Mouse (Mus musculus) adrenal gland, adult (tissue): ENCODE measurements around the gene Rrp9.

ENCODE experiments used
- DNase-seq, 2 experiments: peaks; one replicate each; pipeline ENCODE4 v3.0.0; 2022 to 2023; ENCODE audit warnings: low spot score in 1 of 2; ENCODE audit not compliant: inconsistent age in 2 of 2

Rrp9 gene

GRCm38 (mm10) chr9:106456325-106457162 lies 19.2 kb upstream of the Rrp9 start:
- no peak for DNase-seq

GRCm38 (mm10) chr9:106457163-106457559 lies 18.6 kb upstream of the Rrp9 start:
- no peak for DNase-seq

GRCm38 (mm10) chr9:106457920-106458319 lies 17.8 kb upstream of the Rrp9 start:
- no peak for DNase-seq

GRCm38 (mm10) chr9:106459946-106460345 lies 15.8 kb upstream of the Rrp9 start:
- no peak for DNase-seq

DNA sequence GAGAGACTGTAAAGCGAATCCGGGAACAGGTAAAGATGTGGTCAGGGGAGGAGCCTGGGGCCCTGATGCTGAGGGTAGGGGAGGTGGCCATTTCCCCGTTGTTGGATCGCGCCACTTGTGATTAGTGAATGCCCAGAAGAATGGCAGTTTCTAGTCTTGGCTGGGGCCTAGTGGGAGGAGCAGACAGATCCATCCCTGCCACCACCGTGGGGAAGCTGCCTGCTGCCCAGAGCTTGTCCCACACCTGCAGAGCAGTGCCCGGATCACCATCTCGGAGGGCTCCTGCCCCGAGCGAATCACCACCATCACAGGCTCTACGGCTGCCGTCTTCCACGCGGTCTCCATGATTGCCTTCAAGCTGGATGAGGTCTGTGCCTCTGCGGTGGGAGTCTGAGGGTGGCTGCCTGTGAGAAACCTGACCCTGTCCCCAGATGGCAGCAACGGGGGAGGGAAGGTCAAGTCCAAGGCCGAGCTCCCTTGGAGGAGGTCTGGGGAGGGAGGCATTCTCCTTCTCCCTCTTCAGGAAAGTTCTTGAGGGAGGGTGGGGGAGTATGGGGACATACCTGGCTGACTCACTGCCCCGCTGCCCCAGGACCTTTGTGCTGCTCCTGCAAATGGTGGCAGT lies 15.2 kb upstream of the Rrp9 start:
- no peak for DNase-seq

- no peak for DNase-seq
Measured at GRCm38 (mm10) chr9:106461026-106461415, 14.7 kb upstream of the Rrp9 start.

DNA sequence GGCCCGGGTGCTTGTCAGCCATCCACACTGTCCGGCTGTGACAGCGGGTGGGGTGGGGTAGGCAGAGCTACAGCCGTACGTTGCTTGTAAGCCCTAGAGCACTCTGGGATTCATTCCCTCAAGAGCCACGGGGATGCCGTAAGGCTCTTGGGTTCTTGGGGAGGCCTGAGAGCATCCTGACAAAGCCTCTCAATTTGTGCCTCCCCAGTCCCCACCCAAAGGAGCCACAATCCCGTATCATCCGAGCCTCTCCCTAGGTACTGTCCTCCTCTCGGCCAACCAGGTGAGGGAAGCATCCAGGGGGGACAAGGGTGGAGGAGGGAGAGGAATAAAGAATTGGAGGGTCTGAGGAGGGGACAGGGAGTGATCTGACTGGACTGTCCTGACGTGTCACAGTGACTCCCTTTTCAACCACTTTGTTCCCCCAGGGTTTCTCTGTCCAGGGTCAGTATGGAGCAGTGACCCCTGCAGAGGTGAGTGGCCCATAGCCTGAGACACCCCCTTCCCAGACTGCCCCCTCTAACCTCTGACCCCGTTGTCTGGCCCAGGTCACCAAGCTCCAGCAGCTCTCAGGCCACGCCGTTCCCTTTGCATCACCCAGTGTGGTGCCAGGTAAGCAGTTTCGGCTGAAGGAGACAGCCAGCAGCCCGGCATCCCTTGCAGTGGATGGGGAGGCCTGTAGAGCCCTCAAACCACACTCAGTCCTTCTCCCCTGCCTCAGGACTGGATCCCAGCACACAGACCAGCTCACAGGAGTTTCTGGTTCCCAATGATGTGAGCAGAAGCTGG lies 13.9 kb upstream of the Rrp9 start:
- no peak for DNase-seq

GRCm38 (mm10) chr9:106462430-106462800 lies 13.3 kb upstream of the Rrp9 start:
- no peak for DNase-seq

- no peak for DNase-seq
Measured at GRCm38 (mm10) chr9:106463122-106464063, 12.4 kb upstream of the Rrp9 start.

DNA sequence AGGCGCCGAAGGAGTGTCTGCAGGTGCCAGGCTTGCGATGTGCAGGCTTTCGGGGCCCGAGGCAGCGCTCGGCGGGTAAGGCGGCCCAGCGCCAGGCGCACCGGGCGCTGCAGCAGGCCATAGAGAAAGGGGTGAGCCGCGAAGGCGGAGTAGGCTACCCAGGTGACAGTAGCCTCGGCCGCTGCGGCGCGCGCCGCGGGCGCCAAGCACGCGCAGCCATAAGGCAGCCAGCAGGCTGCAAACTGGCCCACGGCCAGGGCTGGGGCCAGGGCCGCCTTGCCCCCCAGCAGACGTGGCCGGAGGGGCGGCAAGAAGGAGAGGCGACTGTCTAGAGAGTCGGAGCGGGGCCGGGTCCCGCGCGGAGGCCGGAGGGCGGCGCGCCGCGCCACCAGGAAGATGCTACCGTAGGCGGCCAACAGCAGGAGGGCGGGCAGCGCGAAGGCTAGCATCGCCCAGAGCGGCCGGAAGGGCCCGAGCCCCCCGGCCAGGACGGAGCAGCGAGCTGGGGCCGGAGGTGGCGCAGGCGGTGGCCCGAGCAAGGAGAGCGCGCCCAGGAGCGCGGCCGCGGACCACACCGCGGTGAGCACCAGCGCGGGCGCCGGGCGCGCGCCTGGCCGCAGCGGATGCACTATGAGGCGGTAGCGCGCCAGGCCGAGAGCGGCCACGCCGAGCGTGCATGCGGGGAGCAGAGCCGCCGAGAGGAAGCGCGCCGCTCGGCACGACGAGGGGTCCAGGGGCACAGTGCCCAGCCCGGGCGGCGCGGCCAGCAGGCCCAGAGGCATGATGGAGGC lies 10.8 kb upstream of the Rrp9 start:
- peak; percentile 56 to 76 for DNase-seq

- no peak for DNase-seq
Measured at GRCm38 (mm10) chr9:106465571-106466200, 10.1 kb upstream of the Rrp9 start, which contains the start of gene Gpr62. Gene Gpr62, minus strand, starts transcription at chr9:106465938.

DNA sequence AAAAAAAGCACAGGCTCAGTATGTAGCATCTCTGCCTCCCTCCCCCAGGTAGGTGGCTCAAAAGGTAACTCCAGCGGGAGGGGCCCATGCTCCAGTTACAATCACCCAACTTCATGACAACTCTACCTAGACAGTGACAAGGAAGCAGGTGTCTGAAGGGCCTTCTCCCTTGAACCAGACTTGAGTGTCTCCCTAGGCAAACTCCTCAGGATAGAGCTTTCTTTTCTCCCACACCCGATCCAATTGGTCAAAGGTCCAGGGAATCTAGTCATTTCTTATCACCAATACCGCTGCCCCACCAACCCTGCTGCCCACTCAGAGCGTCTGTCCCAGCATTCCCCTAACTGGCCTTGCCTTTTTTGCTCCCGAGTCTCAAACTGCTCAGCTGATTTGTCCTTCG lies 9.0 kb upstream of the Rrp9 start:
- no peak for DNase-seq

DNA sequence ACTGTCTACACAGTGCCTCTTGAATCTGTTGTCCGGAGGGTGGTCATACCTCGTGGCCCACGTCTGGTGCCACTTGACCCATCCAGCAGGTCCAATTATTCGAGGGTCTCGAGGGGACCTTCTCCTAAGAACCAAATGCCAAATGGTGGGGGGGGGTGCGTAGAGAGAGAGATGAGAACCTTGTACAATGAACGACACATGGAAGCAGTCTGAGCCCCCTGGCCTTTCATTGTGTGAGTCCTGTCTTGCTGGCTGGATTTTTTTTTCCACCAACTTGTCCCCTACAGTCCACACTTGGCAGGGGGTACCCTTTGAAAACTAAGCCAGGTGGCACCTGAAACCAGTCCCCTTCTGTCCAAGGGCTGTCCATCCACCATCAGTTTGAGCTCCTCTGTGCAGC lies 8.0 kb upstream of the Rrp9 start:
- DNase-seq: peak in 1 of 2 experiments; percentile 16

DNA sequence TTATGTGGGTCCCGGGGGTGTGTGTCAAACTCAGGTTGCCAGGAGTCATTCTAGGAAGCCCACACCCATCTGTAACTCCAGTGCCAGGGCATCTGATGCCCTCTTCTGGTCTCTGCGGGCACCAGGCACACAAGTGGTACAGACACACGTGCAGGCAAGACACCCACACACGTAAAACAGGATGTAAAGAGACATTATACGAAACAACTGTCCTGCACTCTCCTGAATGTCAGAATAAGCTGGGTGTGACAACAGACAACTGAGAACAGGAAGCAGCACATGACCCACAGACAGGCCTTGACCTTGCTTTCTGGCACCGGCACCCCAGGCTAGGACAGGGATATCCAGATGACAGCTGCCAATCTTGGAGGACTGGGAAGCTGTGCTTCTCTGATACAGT lies 6.4 kb upstream of the Rrp9 start:
- DNase-seq: peak in 1 of 2 experiments; percentile 41

GRCm38 (mm10) chr9:106469776-106470175 lies 6.0 kb upstream of the Rrp9 start:
- DNase-seq: peak in 1 of 2 experiments; percentile 3

- peak; percentile 15 to 23 for DNase-seq
Measured at GRCm38 (mm10) chr9:106470991-106471750, 4.6 kb upstream of the Rrp9 start.

GRCm38 (mm10) chr9:106471892-106472291 lies 3.9 kb upstream of the Rrp9 start:
- peak; percentile 71 to 73 for DNase-seq

DNA sequence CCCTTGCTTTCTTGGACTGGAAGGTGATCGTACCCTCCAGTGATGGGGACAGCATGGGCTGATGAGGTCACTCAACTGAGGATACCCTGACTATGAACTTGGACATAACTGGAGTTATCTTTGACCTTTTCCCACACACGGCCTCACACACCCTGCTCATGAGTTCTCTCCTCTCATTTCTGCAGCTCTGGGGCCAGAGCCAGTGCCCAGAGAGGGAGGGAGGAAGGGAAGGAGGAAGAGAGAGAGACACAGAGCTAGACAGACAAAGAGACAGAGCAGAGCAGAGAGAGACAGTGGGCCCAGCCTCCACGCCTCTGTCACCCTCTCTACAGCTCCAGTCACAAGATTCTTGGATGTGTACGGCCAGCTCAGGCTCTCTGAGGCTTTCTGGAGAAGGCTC lies 3.4 kb upstream of the Rrp9 start:
- peak in 1 of 2 experiments; percentile 17 for DNase-seq
